Mouse (Mus musculus): ENCODE data around the gene Acsbg2. TPM values are rescaled to one million over a fixed set of nuclear protein-coding genes. Genes with fewer than 3 reads are reported as not detected.

The Acsbg2 gene
- not detected in 2 replicates for polyA plus RNA-seq (2012; rRNA removed; ENCODE audit: low replicate concordance)

GRCm38 (mm10) chr17:56874237-56874636, at the start of gene Acsbg2:
Gene Acsbg2, minus strand, starts transcription at chr17:56874447.

GRCm38 (mm10) chr17:56874936-56875651, 847 bp upstream of the Acsbg2 start, which contains the start of gene 1700061G19Rik:
Gene 1700061G19Rik, plus strand, starts transcription at chr17:56875477.

GRCm38 (mm10) chr17:56830411-56831110, 43.7 kb downstream of the Acsbg2 start, which contains the start of gene Rfx2:
Gene Rfx2, minus strand, starts transcription at chr17:56831013.

Other genes starting within 250 kb of the Acsbg2 start
- 89.6 and 94.0 TPM in 2 replicates for gene Lonp1, start 247.6 kb downstream of the Acsbg2 start, polyA plus RNA-seq (2012; rRNA removed; ENCODE audit: low replicate concordance)
- 0.10 and 0.91 TPM in 2 replicates for gene Catsperd, start 246.3 kb downstream of the Acsbg2 start, polyA plus RNA-seq (2012; rRNA removed; ENCODE audit: low replicate concordance)
- 65.2 and 115 TPM in 2 replicates for gene Ranbp3, start 201.2 kb downstream of the Acsbg2 start, polyA plus RNA-seq (2012; rRNA removed; ENCODE audit: low replicate concordance)
- 611 and 638 TPM in 2 replicates for gene Ndufa11, start 156.7 kb downstream of the Acsbg2 start, polyA plus RNA-seq (2012; rRNA removed; ENCODE audit: low replicate concordance)
- gene Vmac, start 156.4 kb downstream of the Acsbg2 start, polyA plus RNA-seq (2012; rRNA removed; ENCODE audit: low replicate concordance) = 26.0 and 39.8 TPM in 2 replicates
- 2.3 and 32.0 TPM in 2 replicates for gene Nrtn, start 116.9 kb downstream of the Acsbg2 start, polyA plus RNA-seq (2012; rRNA removed; ENCODE audit: low replicate concordance)
- 49.9 and 90.2 TPM in 2 replicates for gene Dus3l, start 109.7 kb downstream of the Acsbg2 start, polyA plus RNA-seq (2012; rRNA removed; ENCODE audit: low replicate concordance)
- gene Prr22, start 104.2 kb downstream of the Acsbg2 start, polyA plus RNA-seq (2012; rRNA removed; ENCODE audit: low replicate concordance) = 0.83 and 2.1 TPM in 2 replicates
- 13.1 and 38.2 TPM in 2 replicates for gene Rfx2, start 43.4 kb downstream of the Acsbg2 start, polyA plus RNA-seq (2012; rRNA removed; ENCODE audit: low replicate concordance)
- gene 1700061G19Rik, start 1.0 kb upstream of the Acsbg2 start, polyA plus RNA-seq (2012; rRNA removed; ENCODE audit: low replicate concordance) = 0.09 and 0.19 TPM in 2 replicates
- 39.4 and 72.8 TPM in 2 replicates for gene Mllt1, start 61.0 kb upstream of the Acsbg2 start, polyA plus RNA-seq (2012; rRNA removed; ENCODE audit: low replicate concordance)
- gene Acer1, start 107.7 kb upstream of the Acsbg2 start, polyA plus RNA-seq (2012; rRNA removed; ENCODE audit: low replicate concordance) = 0.09 TPM in 1 of 2 replicates, not detected in the other
- 192 and 198 TPM in 2 replicates for gene Clpp, start 115.9 kb upstream of the Acsbg2 start, polyA plus RNA-seq (2012; rRNA removed; ENCODE audit: low replicate concordance)
- gene Alkbh7, start 122.9 kb upstream of the Acsbg2 start, polyA plus RNA-seq (2012; rRNA removed; ENCODE audit: low replicate concordance) = 27.3 and 34.3 TPM in 2 replicates
- not detected in 2 replicates for gene Pspn, start 125.6 kb upstream of the Acsbg2 start, polyA plus RNA-seq (2012; rRNA removed; ENCODE audit: low replicate concordance)
- 22.9 and 36.9 TPM in 2 replicates for gene Gtf2f1, start 136.8 kb upstream of the Acsbg2 start, polyA plus RNA-seq (2012; rRNA removed; ENCODE audit: low replicate concordance)
- 0.19 TPM in 1 of 2 replicates, not detected in the other for gene Gm17949, start 137.0 kb upstream of the Acsbg2 start, polyA plus RNA-seq (2012; rRNA removed; ENCODE audit: low replicate concordance)
- 47.4 and 97.3 TPM in 2 replicates for gene Khsrp, start 157.1 kb upstream of the Acsbg2 start, polyA plus RNA-seq (2012; rRNA removed; ENCODE audit: low replicate concordance)
- gene Slc25a41, start 167.2 kb upstream of the Acsbg2 start, polyA plus RNA-seq (2012; rRNA removed; ENCODE audit: low replicate concordance) = 0.45 TPM in 1 of 2 replicates, not detected in the other
- 0.86 and 20.5 TPM in 2 replicates for gene Crb3, start 184.7 kb upstream of the Acsbg2 start, polyA plus RNA-seq (2012; rRNA removed; ENCODE audit: low replicate concordance)
- gene Slc25a23, start 185.4 kb upstream of the Acsbg2 start, polyA plus RNA-seq (2012; rRNA removed; ENCODE audit: low replicate concordance) = 95.0 and 96.1 TPM in 2 replicates
- gene Dennd1c, start 204.1 kb upstream of the Acsbg2 start, polyA plus RNA-seq (2012; rRNA removed; ENCODE audit: low replicate concordance) = 10.5 and 12.6 TPM in 2 replicates
- 6.0 and 22.0 TPM in 2 replicates for gene Tubb4a, start 213.3 kb upstream of the Acsbg2 start, polyA plus RNA-seq (2012; rRNA removed; ENCODE audit: low replicate concordance)
- gene Tnfsf9, start 230.9 kb upstream of the Acsbg2 start, polyA plus RNA-seq (2012; rRNA removed; ENCODE audit: low replicate concordance) = 2.0 and 5.2 TPM in 2 replicates

Measured in subcutaneous adipose tissue, adult 2 months (tissue).